Mouse (Mus musculus) limb, embryonic 14.5 days (tissue): ENCODE measurements around the gene Prdx1. TPM values are rescaled to one million over a fixed set of nuclear protein-coding genes. Genes with fewer than 3 reads are reported as not detected.

Source experiments
- ATAC-seq: fragments of 200-750 bp; cut with Nextera tagmentation; 2 replicates; pipeline ENCODE4 v1.8.0; 2017; ENCODE audit warnings: low read depth, moderate number of reproducible peaks, moderate TSS enrichment; ENCODE audit not compliant: low FRiP score
- DNase-seq: peaks from one replicate; pipeline ENCODE4 v3.0.0-alpha.2; 2015; ENCODE audit warnings: low spot score
- H3K27ac ChIP-seq: fragments of 300-500 bp; sonication (generic); replicated peaks from 2 replicates; pipeline ENCODE4 v1.5.1; 2014; ENCODE audit warnings: low read depth, mild to moderate bottlenecking, low read length, moderate library complexity, mixed read lengths
- H3K27me3 ChIP-seq: fragments of 300-500 bp; sonication (generic); 2 replicates; pipeline ENCODE4 v1.6.1; 2014; ENCODE audit warnings: low read length, mixed read lengths; ENCODE audit not compliant: control insufficient read depth, insufficient read depth
- H3K36me3 ChIP-seq: fragments of 300-500 bp; sonication (generic); 2 replicates; pipeline ENCODE4 v1.6.1; 2014; ENCODE audit warnings: mild to moderate bottlenecking, low read length, moderate library complexity, mixed read lengths; ENCODE audit not compliant: control insufficient read depth, insufficient read depth
- H3K4me1 ChIP-seq: fragments of 300-500 bp; sonication (generic); 2 replicates; pipeline ENCODE4 v1.6.1; 2014; ENCODE audit warnings: antibody characterized with exemption, low read length, mixed read lengths; ENCODE audit not compliant: control insufficient read depth, insufficient read depth
- H3K4me2 ChIP-seq: fragments of 300-500 bp; sonication (generic); replicated peaks from 2 replicates; pipeline ENCODE4 v1.6.1; 2014; ENCODE audit warnings: low read depth, mild to moderate bottlenecking, low read length, moderate library complexity; ENCODE audit not compliant: severe bottlenecking
- H3K4me3 ChIP-seq: fragments of 300-500 bp; sonication (generic); replicated peaks from 2 replicates; pipeline ENCODE4 v1.5.1; 2014; ENCODE audit warnings: low read length
- H3K9ac ChIP-seq: fragments of 300-500 bp; sonication (generic); 2 replicates; pipeline ENCODE4 v1.6.1; 2014; ENCODE audit warnings: mild to moderate bottlenecking, low read depth, low read length, moderate library complexity; ENCODE audit not compliant: severe bottlenecking
- H3K9me3 ChIP-seq: fragments of 300-500 bp; sonication (generic); 2 replicates; pipeline ENCODE4 v1.6.1; 2016; ENCODE audit warnings: low read length; ENCODE audit not compliant: control insufficient read depth
- POLR2A ChIP-seq: fragments of 200-500 bp; IDR thresholded peaks from 2 replicates; pipeline ENCODE4 v1.8.0; 2012; ENCODE audit warnings: inconsistent platforms, mild to moderate bottlenecking, moderate library complexity, borderline replicate concordance; ENCODE audit not compliant: insufficient read depth, insufficient read length; ENCODE audit errors: extremely low read depth
- WGBS: fragments of 180-500 bp; shearing (Covaris S2); extraction: QIAGEN DNeasy Blood & Tissue Kit; methylation state at CpG from one replicate; pipeline ENCODE4 v1.1.7; 2014; 5-methylcytosine and 5-hydroxymethylcytosine counted together
- polyA plus RNA-seq, 2 experiments: library from polyadenylated mRNA; depleted of rRNA in 1 of 2; stranded (reverse) in 1 of 2; unstranded in 1 of 2; fragments of >200 nt; fragmentation: Nextera tagmentation in 1 of 2; extraction: Ambion mirVana in 1 of 2; gene quantifications; 2 replicates each; pipeline versions ENCODE4 v1.2.1 to v1.2.3; 2012 to 2014

Prdx1 gene
- polyA plus RNA-seq, 2 experiments = 418 to 1,088 TPM

DNA sequence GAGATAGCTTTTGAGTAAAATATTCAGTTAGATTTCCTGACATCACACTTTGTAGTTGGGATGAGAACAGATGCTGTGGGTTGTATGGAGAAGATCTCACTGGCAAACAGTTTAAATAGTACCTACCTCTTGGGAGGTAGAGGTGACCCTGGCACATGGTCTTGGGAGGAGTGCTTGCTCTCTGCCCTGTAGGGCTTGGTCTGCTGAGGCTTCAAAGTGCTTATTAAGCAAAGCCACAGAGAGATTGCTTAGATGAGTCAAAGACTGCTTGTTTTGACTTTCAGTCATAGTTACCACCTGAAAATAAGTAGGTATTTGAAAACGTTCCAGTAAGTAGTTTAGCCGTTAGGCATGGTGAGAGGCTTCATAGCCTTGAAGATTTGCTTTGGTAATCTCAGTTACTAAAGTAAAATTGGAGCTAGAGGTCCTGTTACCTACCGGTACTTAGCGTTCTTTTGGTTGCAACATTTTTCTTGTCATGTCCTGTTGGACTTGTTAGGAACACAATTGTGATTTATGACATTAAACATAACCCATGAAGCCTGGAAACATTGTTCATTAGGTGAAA, 4.0 kb downstream of the Prdx1 start:
- Histone ChIP-seq H3K4me2 (no peak overlapping the region), H3K36me3 (peaks cover 68% of the 10 kb centered on the region), H3K9ac (no peak overlapping the region), H3K4me3 (no peak overlapping the region), H3K9me3 (no peaks in the 10 kb centered on the region), H3K27me3 (no peaks in the 10 kb centered on the region), H3K27ac (no peak overlapping the region), H3K4me1 (peaks cover 14% of the 10 kb centered on the region)
- 82% methylated on average over 4 of the region's 4 CpGs for WGBS
- TF ChIP-seq POLR2A = no peak
- ATAC-seq = no peak
- no peak for DNase-seq

DNA sequence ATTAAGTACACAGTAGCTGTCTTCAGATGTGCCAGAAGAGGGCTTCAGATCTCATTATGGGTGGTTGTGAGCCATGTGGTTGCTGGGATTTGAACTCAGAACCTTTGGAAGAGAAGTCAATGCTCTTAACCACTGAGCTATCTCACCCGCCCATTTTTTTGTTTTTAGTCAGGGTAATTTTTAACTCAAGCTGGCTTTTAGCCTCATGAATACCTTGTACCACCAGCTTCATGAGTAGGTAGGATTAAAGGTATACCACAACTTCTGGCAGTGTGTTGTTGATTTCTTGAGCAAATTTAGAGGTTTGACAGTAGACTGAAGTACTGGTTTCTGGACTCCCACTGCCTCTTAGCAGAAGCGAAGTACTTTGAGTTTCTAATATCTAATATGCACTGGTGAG, 6.8 kb downstream of the Prdx1 start:
- Histone ChIP-seq H3K9ac (no peak overlapping the region), H3K27ac (no peak overlapping the region), H3K4me3 (no peak overlapping the region), H3K36me3 (peaks cover 93% of the 10 kb centered on the region), H3K9me3 (no peaks in the 10 kb centered on the region), H3K4me1 (peaks cover 2% of the 10 kb centered on the region; the same call in 1 of the 2 replicates), H3K4me2 (no peak overlapping the region), H3K27me3 (no peaks in the 10 kb centered on the region)
- TF ChIP-seq POLR2A = no peak
- WGBS = 91% methylated on average over 2 of the region's 2 CpGs
- DNase-seq (no peak), ATAC-seq (no peak)

DNA sequence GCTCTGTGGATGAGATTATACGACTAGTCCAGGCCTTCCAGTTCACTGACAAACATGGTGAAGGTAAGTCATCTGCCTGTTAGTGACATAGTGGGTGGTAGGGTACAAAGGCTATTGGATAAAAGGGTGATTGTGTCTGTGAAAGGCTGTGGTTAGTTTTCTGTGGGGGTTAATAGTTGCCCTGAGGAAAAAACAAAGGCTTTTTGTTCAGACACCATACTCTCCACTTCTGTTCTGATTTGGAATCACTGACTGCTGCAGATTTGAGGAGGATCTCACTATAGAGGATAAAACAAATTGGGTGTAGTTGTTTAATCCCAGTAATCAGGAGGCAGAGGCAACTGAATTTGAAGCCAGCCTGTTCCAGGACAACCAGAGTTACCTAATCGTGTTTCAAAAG, 8.4 kb downstream of the Prdx1 start:
- DNase-seq = no peak
- no peaks in the 10 kb centered on the region for H3K4me1 ChIP-seq
- no peak overlapping the region for H3K4me3 ChIP-seq
- H3K27me3 ChIP-seq = no peaks in the 10 kb centered on the region
- 90% methylated on average over 2 of the region's 2 CpGs for WGBS
- no peak overlapping the region for H3K27ac ChIP-seq
- H3K9me3 ChIP-seq = no peaks in the 10 kb centered on the region
- peaks cover 97% of the 10 kb centered on the region for H3K36me3 ChIP-seq
- H3K4me2 ChIP-seq = no peak overlapping the region
- ATAC-seq = no peak
- TF ChIP-seq POLR2A = no peak
- no peak overlapping the region for H3K9ac ChIP-seq

DNA sequence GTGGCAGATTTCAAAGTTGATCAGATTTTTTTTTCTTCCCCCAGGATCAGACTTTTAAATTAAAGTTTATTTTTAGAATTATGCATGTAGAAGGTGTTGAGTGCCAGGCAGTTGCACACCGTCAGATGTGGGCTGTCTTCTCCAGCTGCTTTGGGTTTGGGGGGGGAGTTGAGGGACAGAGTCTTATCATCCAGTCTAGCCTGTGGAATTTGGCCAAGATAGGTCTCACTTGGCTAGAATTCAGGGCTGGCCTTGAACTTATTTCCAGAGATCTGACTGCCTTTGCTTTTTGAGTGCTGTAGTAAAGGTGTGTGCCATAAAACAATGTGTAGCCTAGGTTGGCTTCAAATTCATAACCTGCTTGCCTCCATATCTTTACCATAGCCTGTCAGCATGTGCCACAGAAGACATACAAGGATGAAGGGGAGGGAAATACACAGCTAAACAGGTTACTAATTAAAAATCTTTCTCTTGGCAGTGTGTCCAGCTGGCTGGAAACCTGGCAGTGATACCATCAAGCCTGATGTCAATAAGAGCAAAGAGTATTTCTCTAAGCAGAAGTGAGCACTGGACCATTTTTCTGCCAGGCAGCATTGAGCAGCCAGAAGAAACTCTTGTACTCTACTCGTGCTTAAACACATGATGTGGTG, 13.5 kb downstream of the Prdx1 start:
- WGBS = 83% methylated on average over 2 of the region's 2 CpGs
- peaks cover 72% of the 10 kb centered on the region for H3K36me3 ChIP-seq
- H3K4me3 ChIP-seq = no peak overlapping the region

DNA sequence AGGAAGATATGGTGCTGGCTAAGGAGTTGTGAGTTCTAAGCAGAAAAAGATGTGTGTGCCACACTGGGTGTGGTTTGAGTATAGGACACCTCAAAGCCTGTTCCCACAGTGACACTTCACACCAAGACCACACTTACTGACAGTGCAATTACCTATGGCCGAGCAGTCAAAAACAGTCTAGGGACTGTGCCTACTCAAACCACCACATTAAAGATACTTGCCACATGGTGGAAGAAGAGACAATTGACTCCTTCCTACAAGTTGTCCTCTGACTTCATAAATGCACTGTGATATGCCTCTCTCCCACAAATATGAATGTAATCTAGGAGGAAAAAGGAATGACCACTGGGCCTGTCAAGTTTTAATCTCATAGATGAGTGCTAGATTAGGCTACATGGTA, 15.6 kb downstream of the Prdx1 start:
- Histone ChIP-seq H3K27ac (no peak overlapping the region), H3K27me3 (no peaks in the 10 kb centered on the region), H3K4me1 (no peaks in the 10 kb centered on the region), H3K9me3 (no peaks in the 10 kb centered on the region), H3K4me3 (no peak overlapping the region), H3K9ac (no peak overlapping the region), H3K4me2 (no peak overlapping the region), H3K36me3 (peaks cover 57% of the 10 kb centered on the region)
- 59% methylated on average over 1 of the region's 1 CpGs for WGBS
- no peak for DNase-seq
- no peak for ATAC-seq
- TF ChIP-seq POLR2A = no peak

More for the DNA sequence above, 13.5 kb downstream of the Prdx1 start:
- no peak for TF ChIP-seq POLR2A
- ATAC-seq = no peak
- H3K27me3 ChIP-seq = no peaks in the 10 kb centered on the region
- H3K27ac ChIP-seq = no peak overlapping the region
- no peaks in the 10 kb centered on the region for H3K4me1 ChIP-seq
- no peak overlapping the region for H3K4me2 ChIP-seq
- no peak for DNase-seq
- H3K9me3 ChIP-seq = no peaks in the 10 kb centered on the region
- H3K9ac ChIP-seq = no peak overlapping the region
